Mouse (Mus musculus) layer of hippocampus, adult 18-20 months (tissue): ENCODE measurements around the gene Lrrc58. TPM values are rescaled to one million over a fixed set of nuclear protein-coding genes. Genes with fewer than 3 reads are reported as not detected.

Source experiments
- DNase-seq, 2 experiments: peaks; one replicate each; pipeline ENCODE4 v3.0.0; 2022; ENCODE audit warnings: low spot score in 2 of 2
- total RNA-seq, 2 experiments: library from RNA; stranded (reverse); gene quantifications; 2 replicates each; pipeline ENCODE4 v1.2.3; 2021

The Lrrc58 gene
- total RNA-seq, 2 experiments from 2014 or later, result 101 to 105 TPM

DNA sequence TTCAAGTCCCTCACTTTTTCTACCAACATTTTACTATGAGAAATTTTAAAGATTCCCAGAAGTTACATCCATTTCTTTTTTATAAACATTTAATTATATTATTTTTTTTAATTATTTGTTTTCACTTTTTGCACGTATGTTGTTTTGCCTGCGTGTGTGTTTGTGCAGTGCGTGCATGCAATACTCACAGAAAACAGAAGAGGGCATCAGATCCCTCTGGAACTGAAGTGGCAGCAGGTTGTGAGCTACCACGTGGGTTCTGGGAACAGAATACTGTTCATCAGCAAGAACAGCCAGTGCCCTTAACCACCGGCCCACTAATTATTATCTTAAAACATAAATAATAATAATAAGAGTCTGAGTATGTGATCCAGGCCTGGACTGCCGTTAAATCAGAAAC lies 50.8 kb downstream of the Lrrc58 start:
- no peak for DNase-seq

DNA sequence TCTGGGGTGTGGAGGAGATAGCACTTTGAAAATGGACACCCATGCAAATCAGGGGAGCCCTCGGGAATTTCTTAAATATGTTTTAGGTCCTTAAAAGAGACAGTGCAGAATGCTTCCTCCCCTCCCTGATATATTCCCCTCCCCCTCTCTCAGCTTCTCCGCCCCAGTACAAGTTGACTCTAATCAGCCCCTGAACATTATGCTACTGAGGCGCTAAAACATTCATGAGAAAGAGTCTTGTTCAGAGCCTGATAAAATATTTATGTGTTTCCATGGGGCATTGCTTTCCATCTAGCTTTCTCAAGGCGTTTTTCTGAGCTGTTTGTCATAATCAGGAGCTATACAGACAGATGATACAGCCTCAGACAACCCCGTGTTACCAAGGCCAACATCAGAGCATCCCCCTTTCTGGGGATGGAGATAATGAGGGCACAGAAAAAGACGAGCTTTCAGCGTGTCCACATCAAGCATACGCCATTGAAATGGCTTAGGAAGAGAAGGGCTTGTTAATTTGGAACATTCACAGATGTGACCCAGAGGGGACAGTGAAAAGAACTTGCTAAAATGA lies 52.7 kb downstream of the Lrrc58 start:
- no peak for DNase-seq

DNA sequence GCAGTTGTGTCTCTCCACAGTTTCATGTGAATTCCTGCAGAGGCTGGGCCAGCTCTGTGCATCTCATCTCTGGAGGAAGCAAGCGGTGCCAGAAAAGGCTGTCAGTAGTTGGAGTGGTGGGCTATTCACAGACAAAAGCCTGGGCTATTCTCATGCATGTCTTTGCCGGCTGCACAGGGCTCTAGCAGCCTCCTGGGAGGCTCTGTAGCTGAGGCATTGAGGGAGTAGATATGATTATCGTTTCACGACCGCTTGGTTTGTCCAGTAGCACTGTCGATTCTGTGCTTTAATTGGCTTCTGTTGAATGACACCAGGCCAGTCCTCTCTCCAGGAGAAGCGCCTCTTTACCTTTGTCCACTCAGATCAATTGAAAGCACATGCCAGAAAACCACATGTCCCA lies 57.9 kb downstream of the Lrrc58 start:
- DNase-seq, result no peak

DNA sequence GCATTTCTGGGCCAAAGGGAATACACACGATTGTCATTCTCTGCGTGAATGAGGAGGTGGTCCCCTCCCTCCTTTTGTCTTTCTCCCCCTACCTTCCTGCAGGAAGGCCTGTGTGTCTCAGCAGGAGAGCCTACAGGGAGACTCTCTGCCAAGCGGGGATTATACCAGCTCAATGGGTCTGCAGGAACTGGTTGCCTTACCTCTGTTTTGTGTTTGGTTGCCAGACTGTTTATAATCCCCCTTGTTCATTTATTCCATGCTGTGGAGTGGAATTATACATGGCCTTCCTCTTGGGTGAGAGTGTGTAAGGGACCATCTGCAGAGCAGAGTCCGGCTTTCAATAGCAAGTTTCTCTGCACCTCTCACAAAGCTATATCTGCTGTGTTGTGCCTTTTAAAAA lies 58.9 kb downstream of the Lrrc58 start:
- no peak for DNase-seq

DNA sequence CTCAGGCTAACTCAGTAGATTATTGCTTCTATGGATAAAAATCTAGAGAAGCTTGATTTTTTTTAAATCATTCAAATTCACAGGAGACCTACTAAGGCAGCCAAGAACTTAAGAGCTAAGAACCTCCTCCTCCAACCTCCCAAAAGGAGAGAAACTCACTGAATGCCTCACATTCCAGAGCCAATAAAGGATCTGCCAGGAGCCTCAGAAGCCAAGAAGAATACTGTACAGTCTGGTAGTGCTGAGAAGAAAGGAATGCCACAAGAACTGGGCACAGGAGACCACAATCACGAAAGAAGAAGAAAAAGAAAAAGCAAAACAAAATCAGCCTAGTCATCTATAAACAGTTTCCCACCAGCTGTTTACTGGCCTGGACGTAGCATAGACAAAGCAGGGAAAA lies 60.8 kb downstream of the Lrrc58 start:
- no peak for DNase-seq

DNA sequence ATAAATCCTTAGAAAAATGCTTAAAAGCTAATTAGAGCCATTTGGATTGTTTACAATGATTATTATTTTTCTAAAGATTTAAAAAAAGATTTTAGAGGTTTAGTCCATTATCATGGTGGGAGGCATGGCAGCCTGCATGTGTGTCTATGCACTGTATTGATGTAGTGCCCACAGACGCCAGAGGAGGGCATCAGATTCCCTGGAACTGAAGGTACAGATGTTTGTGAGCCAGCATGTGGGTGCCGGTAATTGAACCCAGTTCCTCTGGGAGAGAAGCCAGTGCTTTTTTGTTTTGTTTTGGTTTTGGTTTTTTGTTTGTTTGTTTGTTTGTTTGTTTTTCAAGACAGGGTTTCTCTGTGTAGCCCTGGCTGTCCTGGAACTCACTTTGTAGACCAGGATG lies 61.4 kb downstream of the Lrrc58 start:
- DNase-seq, result no peak

DNA sequence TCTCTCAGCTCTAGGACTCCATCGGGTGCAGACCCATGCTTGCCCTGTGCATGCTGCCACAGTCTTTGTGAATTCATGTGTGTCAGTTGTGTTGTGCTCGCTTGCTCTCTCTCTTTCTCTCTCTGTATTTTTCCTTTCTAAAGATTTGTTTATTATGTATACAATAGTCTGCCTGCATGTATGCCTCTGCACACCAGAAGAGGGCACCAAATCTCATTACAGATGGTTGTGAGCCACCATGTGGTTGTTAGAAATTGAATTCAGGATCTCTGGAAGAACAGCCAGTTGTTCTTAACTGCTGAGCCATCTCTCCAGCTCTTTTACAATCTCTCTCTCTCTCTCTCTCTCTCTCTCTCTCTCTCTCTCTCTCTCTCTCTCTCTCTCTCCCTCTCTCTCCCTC lies 66.7 kb downstream of the Lrrc58 start:
- no peak for DNase-seq

DNA sequence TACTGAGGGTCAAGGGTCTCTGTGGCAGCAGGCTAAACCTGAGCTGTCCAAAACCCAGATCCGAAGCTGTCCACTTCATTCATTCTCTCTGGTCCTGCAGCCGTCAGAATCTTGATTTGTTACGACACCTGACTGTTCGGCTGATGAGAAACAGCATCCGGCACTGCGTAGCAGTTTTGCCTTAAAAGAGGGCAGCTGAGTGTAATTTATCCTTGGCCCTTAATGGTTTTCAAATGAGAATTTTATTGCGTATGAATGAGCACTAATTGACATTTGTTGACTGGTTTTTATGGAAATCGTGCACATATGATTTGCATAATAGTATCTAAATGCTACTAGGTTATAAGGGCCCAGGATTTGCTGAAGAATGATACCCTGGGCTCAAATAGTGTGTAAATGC lies 69.1 kb downstream of the Lrrc58 start:
- no peak for DNase-seq

Other genes starting within 250 kb of the Lrrc58 start
- gene Ndufb4, start 213.9 kb upstream of the Lrrc58 start, total RNA-seq, result 10 to 100 TPM; 83.3 to 85.1 TPM
- gene Fstl1, start 91.5 kb upstream of the Lrrc58 start, total RNA-seq, result 10 to 100 TPM; 31.3 to 34.0 TPM
- under 1 TPM in 1 of 2 experiments, not detected in 1; 0.40 TPM for gene Gm36028, start 7.2 kb upstream of the Lrrc58 start, total RNA-seq
- gene Gpr156, start 48.1 kb downstream of the Lrrc58 start, total RNA-seq, result under 1 TPM; 0.45 to 0.76 TPM
- 100 to 1,000 TPM; 145 to 146 TPM for gene Gsk3b, start 220.6 kb downstream of the Lrrc58 start, total RNA-seq